ENCODE assay signal across 25 mouse cellular contexts in the genomic region with DNA sequence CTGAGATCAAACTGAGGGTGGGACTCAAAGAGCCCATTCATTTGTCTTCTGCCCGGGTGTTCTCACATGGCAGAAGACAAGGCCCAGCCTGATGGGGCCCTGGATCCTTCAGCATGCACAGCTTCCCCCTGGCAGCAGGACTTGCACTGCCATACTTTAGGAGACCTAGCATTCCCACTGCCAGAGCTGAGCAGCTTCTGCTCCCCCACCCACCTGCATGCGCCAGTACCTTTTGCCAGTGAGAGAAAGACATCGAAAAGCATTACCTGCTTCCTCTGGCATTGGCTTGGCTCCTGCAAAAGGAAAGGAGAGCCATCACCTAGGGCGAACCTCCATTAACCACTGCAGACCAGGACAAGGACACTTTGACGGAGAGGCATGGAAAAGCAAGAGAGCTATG. TPM values are rescaled to one million over a fixed set of nuclear protein-coding genes. Genes with fewer than 3 reads are reported as not detected.
"Had no signal": no experiment of that assay in that cellular context is flagged by ENCODE, and none has a peak within 500 bp of the region (broad histone marks: within the 10 kb centered on the region; RNA-seq: fewer than 3 reads in every experiment).

No protein-coding gene starts in this region.

- H3K36me3 ChIP-seq: liver, embryonic 13.5 days; liver, embryonic 15.5 days; midbrain, embryonic 12.5 days; neural tube, embryonic 15.5 days had no signal

- H3K27me3 ChIP-seq: liver, embryonic 13.5 days; liver, embryonic 15.5 days had no signal

- ATAC-seq: midbrain, embryonic 16.5 days had no signal

- H3K4me3 ChIP-seq: liver, embryonic 13.5 days; liver, embryonic 15.5 days; midbrain, embryonic 10.5 days; midbrain, embryonic 12.5 days; myocyte; neural tube, embryonic 13.5 days; neural tube, embryonic 15.5 days had no signal

- DNase-seq: liver, embryonic 13.5 days; lung, adult 18-20 months; lung, embryonic 14.5 days; lung, postnatal 10 days; lung, postnatal 4 days; midbrain, embryonic 14.5 days; retina, postnatal 1 day; right cerebral cortex, adult 18-20 months; right cerebral cortex, postnatal 25 days; right cerebral cortex, postnatal 4 days; spleen, adult 18-20 months; thymus, postnatal 25 days had no signal

- H3K4me2 ChIP-seq: liver, embryonic 13.5 days; liver, embryonic 15.5 days; lung, embryonic 14.5 days; midbrain, embryonic 12.5 days; neural tube, embryonic 13.5 days; neural tube, embryonic 15.5 days had no signal

- H3K27ac ChIP-seq: liver, embryonic 13.5 days; liver, embryonic 15.5 days; midbrain, embryonic 10.5 days; midbrain, embryonic 12.5 days; neural tube, embryonic 13.5 days; neural tube, embryonic 15.5 days had no signal

- H3K9ac ChIP-seq: liver, embryonic 13.5 days; liver, embryonic 15.5 days; lung, embryonic 14.5 days; midbrain, embryonic 12.5 days; neural tube, embryonic 13.5 days; neural tube, embryonic 15.5 days had no signal

- H3K9me3 ChIP-seq: liver, embryonic 13.5 days; liver, embryonic 15.5 days; midbrain, embryonic 10.5 days; midbrain, embryonic 12.5 days; neural tube, embryonic 13.5 days; neural tube, embryonic 15.5 days had no signal

RNA-seq across cellular contexts. Expression of a gene that starts 3.7 kb away (rescaled TPM):
- polyA plus RNA-seq: liver, embryonic 13.5 days; lung, embryonic 14.5 days; lung, embryonic 16.5 days; midbrain, embryonic 12.5 days; neural tube, embryonic 13.5 days; stomach, embryonic 14.5 days had no signal

RNA-seq across cellular contexts. Expression of a gene that starts 27.3 kb away (rescaled TPM):
- polyA plus RNA-seq: liver, embryonic 13.5 days; liver, embryonic 15.5 days; lung, embryonic 14.5 days; lung, embryonic 16.5 days; midbrain, embryonic 10.5 days; midbrain, embryonic 14.5 days; midbrain, embryonic 16.5 days; myocyte; neural tube, embryonic 11.5 days; neural tube, embryonic 13.5 days; neural tube, embryonic 15.5 days; small intestine, adult 2 months; stomach, embryonic 14.5 days; stomach, embryonic 16.5 days; thymus, postnatal 0 days had no signal

RNA-seq across cellular contexts. Expression of a gene that starts 39.3 kb away (rescaled TPM):
- polyA plus RNA-seq: liver, embryonic 13.5 days; liver, embryonic 15.5 days; lung, embryonic 14.5 days; lung, embryonic 16.5 days; midbrain, embryonic 10.5 days; midbrain, embryonic 12.5 days; midbrain, embryonic 14.5 days; midbrain, embryonic 16.5 days; myocyte; neural tube, embryonic 11.5 days; neural tube, embryonic 13.5 days; neural tube, embryonic 15.5 days; small intestine, adult 2 months; stomach, embryonic 14.5 days; stomach, embryonic 16.5 days; thymus, postnatal 0 days had no signal

RNA-seq across cellular contexts. Expression of a gene that starts 50.7 kb away (rescaled TPM):
- polyA plus RNA-seq: liver, embryonic 13.5 days; liver, embryonic 15.5 days; lung, embryonic 14.5 days; lung, embryonic 16.5 days; midbrain, embryonic 10.5 days; midbrain, embryonic 12.5 days; midbrain, embryonic 14.5 days; midbrain, embryonic 16.5 days; myocyte; neural tube, embryonic 11.5 days; neural tube, embryonic 13.5 days; neural tube, embryonic 15.5 days; small intestine, adult 2 months; stomach, embryonic 14.5 days; stomach, embryonic 16.5 days; thymus, postnatal 0 days had no signal
